In genomic region chr13:41760484-41760883, GRCm38 (mm10) we compare ENCODE assay signal across 15 mouse cellular contexts.
DNase-seq lines count a peak whose midpoint lies in the region; ATAC-seq and TF ChIP-seq lines count a peak whose summit lies in the region.
"Had no signal": no experiment of that assay in that cellular context is flagged by ENCODE, and none has a peak within 500 bp of the region (broad histone marks: within the 10 kb centered on the region; RNA-seq: fewer than 3 reads in every experiment).

No protein-coding gene starts in this region.

- TF ChIP-seq CTCF in midbrain, postnatal 0 days (IDR thresholded peaks at IDR 0.05) = no peak
- TF ChIP-seq CTCF in thymus, adult 2 months (IDR thresholded peaks at IDR 0.05; ENCODE audit: borderline replicate concordance, control insufficient read depth, extremely low read depth, insufficient read depth, low read length, poor library complexity) = no peak

- no peak overlapping the region for H3K9ac ChIP-seq in midbrain, embryonic 14.5 days (replicated peaks; ENCODE audit: low read length)
- H3K9ac ChIP-seq in midbrain, postnatal 0 days (replicated peaks; ENCODE audit: low read length, poor library complexity, severe bottlenecking) = no peak overlapping the region
- no peak overlapping the region for H3K9ac ChIP-seq in neural tube, embryonic 15.5 days (replicated peaks)
- H3K9ac ChIP-seq: liver, embryonic 15.5 days had no signal

- H3K36me3 ChIP-seq in midbrain, embryonic 14.5 days (ENCODE audit: control insufficient read depth, insufficient read depth, low read length) = no peaks in the 10 kb centered on the region
- no peaks in the 10 kb centered on the region for H3K36me3 ChIP-seq in midbrain, postnatal 0 days (ENCODE audit: insufficient read depth, low read length)
- no peaks in the 10 kb centered on the region for H3K36me3 ChIP-seq in neural tube, embryonic 15.5 days
- H3K36me3 ChIP-seq in thymus, adult 2 months (ENCODE audit: control insufficient read depth, insufficient read depth, low read length) = no peaks in the 10 kb centered on the region
- H3K36me3 ChIP-seq: G1E; hindbrain, embryonic 10.5 days; liver, embryonic 15.5 days had no signal

- no peak for ATAC-seq in midbrain, embryonic 14.5 days (ENCODE audit: low FRiP score, low TSS enrichment)
- ATAC-seq in midbrain, postnatal 0 days (ENCODE audit: low FRiP score) = no peak
- 0 out of 2 replicates have a peak, but pooled peaks have one; percentile 41 for ATAC-seq in neural tube, embryonic 15.5 days (ENCODE audit: low FRiP score)
- ATAC-seq: intestine, embryonic 16.5 days had no signal

- peaks cover 22% of the 10 kb centered on the region for H3K4me1 ChIP-seq in midbrain, embryonic 14.5 days (ENCODE audit: control insufficient read depth, insufficient read depth, low read length)
- peaks cover 2% of the 10 kb centered on the region; the same call in 1 of the 2 replicates for H3K4me1 ChIP-seq in midbrain, postnatal 0 days (ENCODE audit: insufficient read depth, low read length)
- peaks cover 25% of the 10 kb centered on the region for H3K4me1 ChIP-seq in neural tube, embryonic 15.5 days
- H3K4me1 ChIP-seq in thymus, adult 2 months (replicated peaks; ENCODE audit: control insufficient read depth, insufficient read depth, low read length) = no peaks in the 10 kb centered on the region; the same call in 1 of the 2 replicates
- H3K4me1 ChIP-seq: liver, embryonic 15.5 days had no signal

- no peak overlapping the region for H3K4me2 ChIP-seq in midbrain, embryonic 14.5 days (ENCODE audit: low read length)
- no peak overlapping the region for H3K4me2 ChIP-seq in midbrain, postnatal 0 days (ENCODE audit: low read depth, low read length, poor library complexity, severe bottlenecking)
- no peak overlapping the region for H3K4me2 ChIP-seq in neural tube, embryonic 15.5 days
- H3K4me2 ChIP-seq: liver, embryonic 15.5 days had no signal

- no peaks in the 10 kb centered on the region for H3K27me3 ChIP-seq in midbrain, embryonic 14.5 days (ENCODE audit: control insufficient read depth, insufficient read depth, low read length)
- no peaks in the 10 kb centered on the region for H3K27me3 ChIP-seq in midbrain, postnatal 0 days (ENCODE audit: insufficient read depth, low read length)
- H3K27me3 ChIP-seq in neural tube, embryonic 15.5 days (replicated peaks) = no peaks in the 10 kb centered on the region
- H3K27me3 ChIP-seq in thymus, adult 2 months (ENCODE audit: control insufficient read depth, insufficient read depth, low read length) = no peaks in the 10 kb centered on the region
- H3K27me3 ChIP-seq: liver, embryonic 15.5 days had no signal

- no peaks in the 10 kb centered on the region for H3K9me3 ChIP-seq in midbrain, embryonic 14.5 days (ENCODE audit: control insufficient read depth, low read length)
- no peaks in the 10 kb centered on the region for H3K9me3 ChIP-seq in midbrain, postnatal 0 days (ENCODE audit: low read length)
- H3K9me3 ChIP-seq in neural tube, embryonic 15.5 days (replicated peaks) = no peaks in the 10 kb centered on the region
- H3K9me3 ChIP-seq: G1E; hindbrain, embryonic 10.5 days; liver, embryonic 15.5 days had no signal

- TF ChIP-seq POLR2A in thymus, adult 2 months (IDR thresholded peaks at IDR 0.05; ENCODE audit: control insufficient read depth, extremely low read depth, insufficient read depth, low read length, poor library complexity) = no peak

- 39% methylated on average over 10 of the region's 10 CpGs for WGBS in midbrain, embryonic 14.5 days
- 40% methylated on average over 10 of the region's 10 CpGs for WGBS in midbrain, postnatal 0 days
- 30% methylated on average over 10 of the region's 10 CpGs for WGBS in neural tube, embryonic 15.5 days
- WGBS in thymus, adult 2 months = 94% methylated on average over 10 of the region's 10 CpGs

- peak; percentile 17 for DNase-seq in cerebellum, adult 11 months
- DNase-seq in cerebellum, postnatal 4 days (ENCODE audit: low spot score in 2 of 2) = no peak
- no peak for DNase-seq in midbrain, embryonic 14.5 days
- no peak for DNase-seq in midbrain, postnatal 0 days (ENCODE audit: low spot score)
- DNase-seq in gastrocnemius, adult 8-10 months (ENCODE audit: low spot score in 2 of 2) = peak; percentile 54 to 69
- DNase-seq in adrenal gland, adult 18-20 months (ENCODE audit: low spot score in 2 of 2) = no peak
- no peak for DNase-seq in thymus, adult 2 months
- DNase-seq: kidney, postnatal 25 days; left cerebral cortex, postnatal 4 days had no signal

- H3K4me3 ChIP-seq in midbrain, embryonic 14.5 days (replicated peaks; ENCODE audit: low read depth, low read length) = no peak overlapping the region
- no peak overlapping the region for H3K4me3 ChIP-seq in midbrain, postnatal 0 days (ENCODE audit: low read depth, low read length)
- H3K4me3 ChIP-seq in neural tube, embryonic 15.5 days (replicated peaks) = no peak overlapping the region
- H3K4me3 ChIP-seq in thymus, adult 2 months (ENCODE audit: control insufficient read depth, insufficient read depth, low read length) = no peak overlapping the region
- H3K4me3 ChIP-seq: hindbrain, embryonic 10.5 days; liver, embryonic 15.5 days had no signal

- H3K27ac ChIP-seq in midbrain, embryonic 14.5 days (replicated peaks; ENCODE audit: low read depth, low read length) = peak overlapping the region; percentile 32; the same call in 1 of the 2 replicates
- H3K27ac ChIP-seq in midbrain, postnatal 0 days (ENCODE audit: low read depth, low read length) = no peak overlapping the region
- H3K27ac ChIP-seq in neural tube, embryonic 15.5 days (replicated peaks) = no peak overlapping the region
- H3K27ac ChIP-seq in thymus, adult 2 months (ENCODE audit: control insufficient read depth, insufficient read depth, low read length) = no peak overlapping the region
- H3K27ac ChIP-seq: hindbrain, embryonic 10.5 days; liver, embryonic 15.5 days; macrophage had no signal

Comparison
In these comparisons a context has a peak if more than half of its experiments do, and no peak if none do; other contexts are left out.
1. DNase-seq: peak in cerebellum, adult 11 months (single experiment) and gastrocnemius, adult 8-10 months (2 of 2); none in cerebellum, postnatal 4 days (0 of 2), midbrain, embryonic 14.5 days (single experiment), midbrain, postnatal 0 days (single experiment), adrenal gland, adult 18-20 months (0 of 2) and thymus, adult 2 months (single experiment).